Mouse (Mus musculus) midbrain, embryonic 11.5 days (tissue): Measurements from ENCODE around the gene Drosha. TPM values are rescaled to one million over a fixed set of nuclear protein-coding genes. Genes with fewer than 3 reads are reported as not detected.

Experiments used
- ATAC-seq: fragments of 200-750 bp; cut with Nextera tagmentation; 2 replicates; pipeline ENCODE4 v1.8.0; 2017; ENCODE audit warnings: moderate TSS enrichment, moderate library complexity; ENCODE audit not compliant: low FRiP score
- DNase-seq: peaks from one replicate; pipeline ENCODE4 v3.0.0; 2015; ENCODE audit warnings: low spot score; ENCODE audit errors: missing footprints
- H3K27ac ChIP-seq: fragments of 300-500 bp; sonication (generic); 2 replicates; pipeline ENCODE4 v1.5.1; 2014; ENCODE audit warnings: low read depth, low read length
- H3K27me3 ChIP-seq: fragments of 300-500 bp; sonication (generic); 2 replicates; pipeline ENCODE4 v1.6.1; 2014; ENCODE audit warnings: mild to moderate bottlenecking, low read length, moderate library complexity, mixed read lengths; ENCODE audit not compliant: control insufficient read depth, insufficient read depth
- H3K36me3 ChIP-seq: fragments of 300-500 bp; sonication (generic); 2 replicates; pipeline ENCODE4 v1.6.1; 2014; ENCODE audit warnings: mild to moderate bottlenecking, low read length, moderate library complexity, mixed read lengths; ENCODE audit not compliant: control insufficient read depth, insufficient read depth
- H3K4me1 ChIP-seq: fragments of 300-500 bp; sonication (generic); 2 replicates; pipeline ENCODE4 v1.6.1; 2014; ENCODE audit warnings: low read length; ENCODE audit not compliant: control insufficient read depth, insufficient read depth
- H3K4me2 ChIP-seq: fragments of 300-500 bp; sonication (generic); 2 replicates; pipeline ENCODE4 v1.6.1; 2014; ENCODE audit warnings: mild to moderate bottlenecking, moderate library complexity
- H3K4me3 ChIP-seq: fragments of 300-500 bp; sonication (generic); 2 replicates; pipeline ENCODE4 v1.5.1; 2014; ENCODE audit warnings: low read depth, low read length
- H3K9ac ChIP-seq: fragments of 300-500 bp; sonication (generic); 2 replicates; pipeline ENCODE4 v1.6.1; 2014; ENCODE audit warnings: low read length
- H3K9me3 ChIP-seq: fragments of 300-500 bp; sonication (generic); 2 replicates; pipeline ENCODE4 v1.6.1; 2016; ENCODE audit warnings: low read length; ENCODE audit not compliant: control insufficient read depth
- WGBS: fragments of 180-500 bp; shearing (Covaris S2); extraction: QIAGEN DNeasy Blood & Tissue Kit; methylation state at CpG from one replicate; pipeline ENCODE4 v1.1.7; 2014; 5-methylcytosine and 5-hydroxymethylcytosine counted together
- polyA plus RNA-seq: library from polyadenylated mRNA; unstranded; fragments of >200 nt; fragmentation: Nextera tagmentation; extraction: Ambion mirVana; gene quantifications from 2 replicates; pipeline ENCODE4 v1.2.1, GENCODE M21; 2014

Drosha gene
- polyA plus RNA-seq, 1 experiment from 2014 or later: 79.2 TPM

- Histone ChIP-seq H3K27ac (no peak overlapping the region), H3K4me2 (no peak overlapping the region), H3K27me3 (no peaks in the 10 kb centered on the region), H3K9ac (no peak overlapping the region), H3K9me3 (no peaks in the 10 kb centered on the region), H3K4me3 (no peak overlapping the region), H3K36me3 (peaks cover 17% of the 10 kb centered on the region; the same call in 1 of the 2 replicates), H3K4me1 (no peaks in the 10 kb centered on the region)
- DNase-seq (no peak), ATAC-seq (no peak)
- 86% methylated on average over 8 of the region's 8 CpGs for WGBS
These were observed 42.7 kb downstream of the Drosha start for GRCm38 (mm10) chr15:12867269-12867668.

- peaks cover 6% of the 10 kb centered on the region; the same call in 1 of the 2 replicates for H3K36me3 ChIP-seq
- DNase-seq: no peak
- 94% methylated on average over 18 of the region's 18 CpGs for WGBS
- no peak for ATAC-seq
- H3K4me1 ChIP-seq: no peaks in the 10 kb centered on the region
- H3K9ac ChIP-seq: no peak overlapping the region
- no peaks in the 10 kb centered on the region for H3K27me3 ChIP-seq
- H3K27ac ChIP-seq: no peak overlapping the region
- no peak overlapping the region for H3K4me3 ChIP-seq
- no peak overlapping the region for H3K4me2 ChIP-seq
- no peaks in the 10 kb centered on the region for H3K9me3 ChIP-seq
These were observed 51.0 kb downstream of the Drosha start for GRCm38 (mm10) chr15:12875442-12876176.

DNA sequence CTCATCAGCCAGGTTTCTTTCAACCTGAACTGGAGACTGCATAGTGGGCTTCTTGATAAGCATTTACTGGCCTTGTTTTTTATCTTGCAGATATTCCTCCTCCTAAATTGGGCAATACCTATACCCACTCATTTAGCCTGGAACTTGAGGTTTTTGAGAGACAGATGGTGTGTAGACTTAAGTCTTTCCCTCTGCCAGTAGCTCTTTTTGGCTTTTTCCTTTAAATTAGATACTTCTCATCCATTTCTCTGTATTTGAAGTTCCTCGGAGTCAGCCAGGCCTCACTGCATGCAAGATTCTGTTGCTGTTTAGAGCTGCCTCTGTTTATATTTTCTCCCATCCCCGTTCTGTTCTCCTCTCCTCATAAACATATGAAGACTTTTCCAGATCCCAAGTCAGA lies 51.7 kb downstream of the Drosha start:
- Histone ChIP-seq H3K4me2 (no peak overlapping the region), H3K9me3 (no peaks in the 10 kb centered on the region), H3K9ac (no peak overlapping the region), H3K27me3 (no peaks in the 10 kb centered on the region), H3K4me3 (no peak overlapping the region), H3K4me1 (no peaks in the 10 kb centered on the region), H3K27ac (no peak overlapping the region), H3K36me3 (peaks cover 5% of the 10 kb centered on the region; the same call in 1 of the 2 replicates)
- no peak for DNase-seq
- WGBS: 89% methylated on average over 2 of the region's 2 CpGs
- ATAC-seq: no peak

DNA sequence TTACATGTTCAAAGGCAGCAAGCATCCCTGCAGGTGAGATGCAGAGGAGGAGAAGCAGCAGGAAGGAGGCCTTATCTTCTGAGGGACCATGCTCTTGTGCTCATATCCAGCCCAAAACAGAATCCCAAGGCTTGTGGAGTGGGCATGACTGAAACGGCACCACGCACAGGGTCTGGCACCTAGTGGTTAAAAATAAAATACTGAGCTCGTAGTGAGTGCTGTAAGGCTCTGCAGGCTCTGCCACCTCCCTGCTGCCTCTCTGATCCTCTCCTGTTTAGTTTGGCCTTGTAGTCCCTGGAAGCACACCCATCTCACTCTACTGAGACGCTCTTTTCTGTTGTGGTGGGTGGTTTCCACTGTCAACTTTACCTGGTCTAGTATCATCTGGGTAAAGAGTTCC lies 52.3 kb downstream of the Drosha start:
- Histone ChIP-seq H3K27ac (no peak overlapping the region), H3K4me2 (no peak overlapping the region), H3K9ac (no peak overlapping the region), H3K4me1 (no peaks in the 10 kb centered on the region), H3K9me3 (no peaks in the 10 kb centered on the region), H3K4me3 (no peak overlapping the region), H3K27me3 (no peaks in the 10 kb centered on the region), H3K36me3 (peaks cover 9% of the 10 kb centered on the region; the same call in 1 of the 2 replicates)
- no peak for ATAC-seq
- WGBS: 93% methylated on average over 4 of the region's 4 CpGs
- DNase-seq: no peak

DNA sequence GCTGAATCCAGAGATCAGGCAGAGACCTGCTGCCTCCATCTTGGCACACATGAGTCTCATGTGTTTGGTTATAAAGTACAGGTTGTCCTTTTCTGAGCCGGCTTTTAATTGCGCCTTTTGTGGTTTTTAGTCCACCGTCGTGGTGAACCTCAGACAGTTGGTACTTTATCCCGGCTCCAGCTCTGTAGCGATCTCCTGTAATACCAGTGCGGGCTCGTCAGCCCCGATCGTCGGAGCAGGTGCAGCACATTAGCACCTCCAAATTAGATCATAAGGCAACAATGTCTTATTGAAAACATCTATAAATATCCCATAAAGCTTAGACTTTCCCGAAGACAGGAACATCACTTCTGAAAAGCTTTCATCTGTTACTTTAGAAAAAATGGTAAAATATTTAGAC lies 53.3 kb downstream of the Drosha start:
- no peaks in the 10 kb centered on the region for H3K27me3 ChIP-seq
- H3K4me3 ChIP-seq: no peak overlapping the region
- H3K36me3 ChIP-seq: peaks cover 10% of the 10 kb centered on the region; the same call in 1 of the 2 replicates
- H3K9me3 ChIP-seq: no peaks in the 10 kb centered on the region
- H3K4me1 ChIP-seq: no peaks in the 10 kb centered on the region
- no peak overlapping the region for H3K4me2 ChIP-seq
- H3K9ac ChIP-seq: no peak overlapping the region
- ATAC-seq (no peak), DNase-seq (no peak)
- WGBS: 95% methylated on average over 12 of the region's 12 CpGs
- H3K27ac ChIP-seq: no peak overlapping the region

- WGBS: 94% methylated on average over 9 of the region's 9 CpGs
- no peaks in the 10 kb centered on the region for H3K27me3 ChIP-seq
These were observed 54.0 kb downstream of the Drosha start for GRCm38 (mm10) chr15:12878581-12878980.

GRCm38 (mm10) chr15:12879937-12880336 lies 55.3 kb downstream of the Drosha start:
- no peak for DNase-seq
- 94% methylated on average over 8 of the region's 8 CpGs for WGBS
- ATAC-seq: no peak
- Histone ChIP-seq H3K27me3 (no peaks in the 10 kb centered on the region), H3K4me2 (no peak overlapping the region), H3K4me1 (no peaks in the 10 kb centered on the region), H3K9ac (no peak overlapping the region), H3K4me3 (no peak overlapping the region), H3K36me3 (peaks cover 19% of the 10 kb centered on the region), H3K9me3 (no peaks in the 10 kb centered on the region), H3K27ac (no peak overlapping the region)

More at GRCm38 (mm10) chr15:12878581-12878980, 54.0 kb downstream of the Drosha start:
- Histone ChIP-seq H3K4me1 (no peaks in the 10 kb centered on the region), H3K4me3 (no peak overlapping the region), H3K9me3 (no peaks in the 10 kb centered on the region), H3K9ac (no peak overlapping the region), H3K36me3 (peaks cover 16% of the 10 kb centered on the region; the same call in 1 of the 2 replicates), H3K4me2 (no peak overlapping the region), H3K27ac (no peak overlapping the region)
- no peak for DNase-seq
- ATAC-seq: no peak

DNA sequence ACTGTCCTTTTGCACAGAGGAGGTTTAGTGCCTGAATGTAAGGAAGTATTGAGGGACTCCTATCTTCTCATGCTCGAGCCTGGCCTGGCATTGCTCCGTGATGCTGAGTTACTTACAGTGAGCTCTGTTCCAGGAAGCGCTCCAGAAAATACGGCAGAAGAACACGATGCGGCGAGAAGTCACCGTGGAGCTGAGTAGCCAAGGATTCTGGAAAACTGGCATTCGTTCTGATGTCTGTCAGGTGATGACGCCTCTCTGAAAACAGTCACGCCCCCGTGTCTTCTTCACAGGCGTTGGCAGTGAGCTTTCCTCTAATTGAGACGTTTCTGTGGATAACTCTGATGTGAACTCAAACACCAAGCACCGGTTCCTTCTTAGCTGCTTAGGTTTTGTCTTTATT lies 60.2 kb downstream of the Drosha start:
- no peak overlapping the region for H3K9ac ChIP-seq
- H3K9me3 ChIP-seq: no peaks in the 10 kb centered on the region
- no peak for DNase-seq
- no peak overlapping the region for H3K27ac ChIP-seq
- H3K36me3 ChIP-seq: peaks cover 25% of the 10 kb centered on the region
- 88% methylated on average over 15 of the region's 15 CpGs for WGBS
- no peak overlapping the region for H3K4me3 ChIP-seq
- H3K4me1 ChIP-seq: no peaks in the 10 kb centered on the region
- H3K4me2 ChIP-seq: no peak overlapping the region
- no peak for ATAC-seq
- no peaks in the 10 kb centered on the region for H3K27me3 ChIP-seq

GRCm38 (mm10) chr15:12885361-12885760 lies 60.7 kb downstream of the Drosha start:
- no peaks in the 10 kb centered on the region for H3K9me3 ChIP-seq
- H3K27ac ChIP-seq: no peak overlapping the region
- DNase-seq: no peak
- no peaks in the 10 kb centered on the region for H3K27me3 ChIP-seq
- no peaks in the 10 kb centered on the region for H3K4me1 ChIP-seq
- H3K4me3 ChIP-seq: no peak overlapping the region
- no peak overlapping the region for H3K4me2 ChIP-seq
- H3K9ac ChIP-seq: no peak overlapping the region
- no peak for ATAC-seq
- 94% methylated on average over 11 of the region's 11 CpGs for WGBS
- peaks cover 25% of the 10 kb centered on the region for H3K36me3 ChIP-seq
